Mouse (Mus musculus): ENCODE measurements around the gene Elf5. TPM values are rescaled to one million over a fixed set of nuclear protein-coding genes. Genes with fewer than 3 reads are reported as not detected.

Elf5 gene
- polyA plus RNA-seq, 1 experiment from 2014 or later: 2.0 TPM

DNA sequence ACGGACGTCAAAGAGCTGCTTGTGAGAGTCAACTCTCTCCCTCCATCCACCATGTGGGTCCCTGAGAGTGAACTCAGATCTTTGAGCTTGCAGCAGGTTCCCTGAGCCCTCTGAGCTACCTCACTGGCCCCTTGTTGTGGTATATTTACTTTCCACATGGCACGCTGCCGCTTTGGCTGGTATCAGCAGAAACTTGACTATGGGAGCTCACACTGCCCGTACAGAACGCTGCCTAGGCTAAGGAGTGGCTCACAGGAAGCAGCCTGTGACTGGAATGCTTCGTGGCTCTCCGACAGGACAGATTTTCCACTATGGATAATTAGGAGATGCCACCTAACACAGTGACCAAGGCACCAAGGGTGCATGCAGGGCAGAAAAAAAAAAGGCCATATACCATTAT lies 49.7 kb downstream of the Elf5 start:
- Histone ChIP-seq H3K4me3 (replicated peaks) (no peak overlapping the region), H3K27me3 (replicated peaks) (no peaks in the 10 kb centered on the region), H3K27ac (peak overlapping the region; percentile 48; the same call in 1 of the 2 replicates), H3K9me3 (no peaks in the 10 kb centered on the region), H3K4me1 (peaks cover 4% of the 10 kb centered on the region), H3K36me3 (peaks cover 31% of the 10 kb centered on the region), H3K9ac (no peak overlapping the region), H3K4me2 (no peak overlapping the region)
- WGBS: 70% methylated on average over 8 of the region's 8 CpGs
- no peak for ATAC-seq (ENCODE audit: insufficient read depth, low FRiP score, low read depth)

DNA sequence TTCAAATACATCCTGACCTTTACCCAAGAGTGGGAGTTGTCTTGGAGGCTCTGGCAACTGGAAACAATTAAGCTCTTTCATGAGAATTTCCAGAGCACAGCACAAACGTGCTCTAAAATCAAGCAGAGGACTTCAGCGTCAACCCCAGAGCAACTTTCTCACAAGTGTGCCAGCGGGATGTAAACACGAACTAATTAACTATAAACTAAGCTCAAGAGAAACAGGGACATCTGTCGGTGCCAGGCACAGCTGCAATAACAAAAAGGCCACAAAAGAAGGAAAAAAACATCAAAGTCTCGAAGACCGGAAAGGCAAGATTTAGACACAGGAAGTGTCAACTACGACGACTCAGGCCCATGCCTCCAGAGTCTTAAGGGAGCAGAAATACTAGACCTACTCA lies 50.3 kb downstream of the Elf5 start:
- WGBS: 31% methylated on average over 9 of the region's 9 CpGs
- Histone ChIP-seq H3K4me3 (replicated peaks) (no peak overlapping the region), H3K4me1 (peaks cover 4% of the 10 kb centered on the region), H3K36me3 (peaks cover 30% of the 10 kb centered on the region), H3K9me3 (no peaks in the 10 kb centered on the region), H3K27ac (peak overlapping the region; percentile 57; the same call in 1 of the 2 replicates), H3K4me2 (no peak overlapping the region), H3K9ac (no peak overlapping the region), H3K27me3 (replicated peaks) (no peaks in the 10 kb centered on the region)
- ATAC-seq (ENCODE audit: insufficient read depth, low FRiP score, low read depth): no peak

DNA sequence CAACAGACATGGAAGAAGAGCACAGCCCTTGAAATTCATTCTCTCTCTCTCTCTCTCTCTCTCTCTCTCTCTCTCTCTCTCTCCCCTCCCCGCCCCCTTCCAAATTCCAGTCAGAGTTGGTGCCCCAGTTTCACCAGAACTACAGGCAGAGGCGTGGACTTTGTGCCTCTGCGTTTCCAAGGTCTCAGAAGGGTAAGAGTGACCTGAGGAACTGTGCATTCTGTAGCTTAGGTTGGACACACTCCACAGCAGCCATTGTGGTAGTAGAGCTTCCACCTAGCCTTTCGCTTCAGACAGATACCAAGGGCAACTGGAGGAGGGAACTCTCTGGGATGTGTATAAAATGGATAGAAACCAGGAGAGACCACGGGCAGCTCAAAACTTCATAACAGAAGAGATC lies 51.3 kb downstream of the Elf5 start:
- H3K9ac ChIP-seq: no peak overlapping the region
- no peak overlapping the region for H3K27ac ChIP-seq
- no peaks in the 10 kb centered on the region for H3K27me3 ChIP-seq (replicated peaks)
- WGBS: 93% methylated on average over 5 of the region's 5 CpGs
- H3K36me3 ChIP-seq: peaks cover 30% of the 10 kb centered on the region
- ATAC-seq (ENCODE audit: insufficient read depth, low FRiP score, low read depth): no peak
- H3K4me2 ChIP-seq: no peak overlapping the region
- peaks cover 9% of the 10 kb centered on the region for H3K4me1 ChIP-seq
- H3K4me3 ChIP-seq (replicated peaks): no peak overlapping the region
- no peaks in the 10 kb centered on the region for H3K9me3 ChIP-seq

DNA sequence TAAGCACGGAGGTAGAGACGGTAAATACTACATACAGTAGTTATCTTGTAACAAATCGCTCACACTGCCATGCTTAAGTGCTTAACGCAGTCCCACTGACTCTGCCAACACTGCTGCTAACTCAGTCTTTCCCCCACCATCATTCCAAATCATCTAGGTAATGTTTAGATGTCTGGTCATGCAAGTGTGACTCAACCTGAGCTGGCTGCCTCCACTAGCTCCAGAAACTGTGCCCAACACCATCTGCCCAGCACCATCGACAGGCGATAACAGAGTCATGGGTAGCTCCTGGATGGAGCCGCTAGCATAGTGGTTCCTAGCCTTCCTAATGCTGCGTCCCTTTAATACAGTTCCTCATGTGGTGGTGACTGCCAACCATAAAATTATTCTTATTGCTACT lies 53.0 kb downstream of the Elf5 start:
- peaks cover 9% of the 10 kb centered on the region for H3K4me1 ChIP-seq
- no peaks in the 10 kb centered on the region for H3K9me3 ChIP-seq
- H3K36me3 ChIP-seq: peaks cover 23% of the 10 kb centered on the region
- no peak overlapping the region for H3K4me3 ChIP-seq (replicated peaks)
- no peak overlapping the region for H3K4me2 ChIP-seq
- ATAC-seq (ENCODE audit: insufficient read depth, low FRiP score, low read depth): no peak
- 96% methylated on average over 8 of the region's 8 CpGs for WGBS
- H3K27me3 ChIP-seq (replicated peaks): no peaks in the 10 kb centered on the region
- H3K9ac ChIP-seq: no peak overlapping the region
- no peak overlapping the region for H3K27ac ChIP-seq

DNA sequence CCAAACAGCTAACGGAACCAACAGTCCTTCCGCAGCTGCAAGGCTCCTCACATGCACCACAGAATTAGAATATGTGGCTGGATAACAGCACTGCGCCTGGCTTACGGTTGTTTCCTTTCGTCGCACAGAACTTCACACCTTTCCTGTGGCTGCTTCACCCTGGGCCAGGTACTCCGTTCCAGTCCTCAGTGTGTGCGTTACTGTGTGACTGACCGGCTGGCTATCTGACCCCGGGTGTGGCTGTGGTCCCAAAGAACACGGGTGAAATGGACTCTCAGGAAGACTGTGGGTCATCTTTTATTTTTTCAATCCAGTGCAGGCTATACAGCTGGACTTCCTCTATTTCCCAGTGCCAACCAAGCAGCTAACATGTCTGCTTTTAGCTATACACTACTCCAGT lies 53.9 kb downstream of the Elf5 start:
- no peak for ATAC-seq (ENCODE audit: insufficient read depth, low FRiP score, low read depth)
- Histone ChIP-seq H3K27ac (no peak overlapping the region), H3K4me2 (no peak overlapping the region), H3K4me1 (peaks cover 9% of the 10 kb centered on the region), H3K4me3 (replicated peaks) (no peak overlapping the region), H3K27me3 (replicated peaks) (no peaks in the 10 kb centered on the region), H3K9ac (no peak overlapping the region), H3K36me3 (peaks cover 21% of the 10 kb centered on the region), H3K9me3 (no peaks in the 10 kb centered on the region)
- 93% methylated on average over 11 of the region's 11 CpGs for WGBS

DNA sequence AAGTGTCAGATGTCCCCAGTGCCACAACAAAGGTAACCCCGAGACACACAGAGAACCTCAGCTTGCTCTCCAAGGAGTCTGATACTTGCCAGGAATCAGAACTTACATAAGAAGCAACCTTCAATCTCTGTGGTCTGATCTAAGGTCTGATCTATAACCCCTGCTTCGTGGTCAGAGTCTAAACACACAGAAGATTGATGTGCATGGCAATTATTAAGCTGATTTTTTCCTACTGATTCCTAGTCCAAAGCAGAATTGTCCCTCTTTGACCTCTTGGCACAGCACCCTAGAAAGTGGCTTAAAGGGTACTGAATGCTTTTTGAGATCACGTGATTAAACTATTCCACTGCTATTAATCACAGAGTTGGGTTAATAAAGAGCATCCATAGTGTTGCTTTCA lies 54.8 kb downstream of the Elf5 start:
- WGBS: 72% methylated on average over 3 of the region's 3 CpGs
- H3K9me3 ChIP-seq: no peaks in the 10 kb centered on the region
- no peak overlapping the region for H3K4me3 ChIP-seq (replicated peaks)
- ATAC-seq (ENCODE audit: insufficient read depth, low FRiP score, low read depth): no peak
- H3K27ac ChIP-seq: no peak overlapping the region
- H3K4me2 ChIP-seq: no peak overlapping the region
- H3K9ac ChIP-seq: no peak overlapping the region
- peaks cover 7% of the 10 kb centered on the region for H3K4me1 ChIP-seq
- peaks cover 23% of the 10 kb centered on the region for H3K36me3 ChIP-seq
- H3K27me3 ChIP-seq (replicated peaks): no peaks in the 10 kb centered on the region

DNA sequence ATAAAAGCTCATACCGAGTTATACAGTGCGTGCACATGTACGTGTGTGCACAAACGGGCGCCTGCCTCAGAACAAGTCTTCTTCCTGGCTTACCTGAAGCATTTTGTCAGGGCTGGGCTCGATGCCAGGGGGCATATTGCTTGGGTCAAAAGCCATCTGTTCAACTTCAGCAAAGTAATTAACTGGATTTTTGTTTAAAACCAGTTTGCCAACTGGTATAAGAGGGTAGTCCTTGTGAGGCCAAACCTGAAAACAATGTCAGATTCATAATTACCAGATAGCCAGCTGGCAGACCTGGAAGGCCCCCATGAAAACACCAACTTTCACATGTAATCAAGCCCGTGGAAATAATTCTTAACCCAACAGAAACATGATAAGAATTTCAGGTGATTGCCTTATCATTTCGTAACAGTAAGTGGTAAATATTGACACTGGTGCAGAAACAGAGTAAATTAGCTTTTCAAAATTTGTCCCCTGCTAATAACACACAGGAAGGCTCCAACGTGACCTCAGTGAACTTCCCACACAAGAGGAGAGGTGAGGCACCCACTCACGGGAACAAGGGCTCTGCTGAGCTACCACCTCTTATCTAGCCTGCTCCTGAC lies 55.6 kb downstream of the Elf5 start:
- WGBS: 52% methylated on average over 10 of the region's 10 CpGs
- peak; percentile 86 for ATAC-seq (ENCODE audit: insufficient read depth, low FRiP score, low read depth)
- peaks cover 20% of the 10 kb centered on the region for H3K36me3 ChIP-seq

DNA sequence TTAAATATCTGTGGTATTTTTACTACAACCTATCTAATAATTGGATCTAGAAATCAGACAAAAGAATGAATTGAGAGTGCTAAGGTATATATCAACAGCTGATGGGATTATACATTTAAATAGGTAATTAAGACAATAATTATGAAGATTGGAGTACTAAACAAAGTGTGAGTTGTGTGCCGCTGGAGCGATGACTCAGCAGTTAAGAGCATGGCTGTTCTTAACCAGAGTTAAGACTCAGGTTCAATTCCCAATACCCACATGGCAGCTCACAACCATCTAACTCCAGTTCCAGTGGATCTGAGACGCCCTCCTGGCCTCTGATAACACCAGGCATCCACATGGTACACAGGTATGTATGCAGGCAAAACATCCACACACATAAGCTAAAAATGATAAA lies 61.9 kb downstream of the Elf5 start:
- no peak overlapping the region for H3K4me3 ChIP-seq (replicated peaks)
- no peak overlapping the region for H3K27ac ChIP-seq
- no peak for ATAC-seq (ENCODE audit: insufficient read depth, low FRiP score, low read depth)
- no peaks in the 10 kb centered on the region for H3K9me3 ChIP-seq
- H3K27me3 ChIP-seq (replicated peaks): no peaks in the 10 kb centered on the region
- WGBS: 86% methylated on average over 3 of the region's 3 CpGs
- H3K4me1 ChIP-seq: no peaks in the 10 kb centered on the region
- H3K9ac ChIP-seq: no peak overlapping the region
- H3K36me3 ChIP-seq: peaks cover 36% of the 10 kb centered on the region
- H3K4me2 ChIP-seq: no peak overlapping the region

More for the DNA sequence above, 55.6 kb downstream of the Elf5 start:
- Histone ChIP-seq H3K4me3 (replicated peaks) (no peak overlapping the region), H3K4me1 (peaks cover 5% of the 10 kb centered on the region; the same call in 1 of the 2 replicates), H3K4me2 (no peak overlapping the region), H3K9ac (no peak overlapping the region), H3K27me3 (replicated peaks) (no peaks in the 10 kb centered on the region), H3K27ac (peak overlapping the region; percentile 61), H3K9me3 (no peaks in the 10 kb centered on the region)

DNA sequence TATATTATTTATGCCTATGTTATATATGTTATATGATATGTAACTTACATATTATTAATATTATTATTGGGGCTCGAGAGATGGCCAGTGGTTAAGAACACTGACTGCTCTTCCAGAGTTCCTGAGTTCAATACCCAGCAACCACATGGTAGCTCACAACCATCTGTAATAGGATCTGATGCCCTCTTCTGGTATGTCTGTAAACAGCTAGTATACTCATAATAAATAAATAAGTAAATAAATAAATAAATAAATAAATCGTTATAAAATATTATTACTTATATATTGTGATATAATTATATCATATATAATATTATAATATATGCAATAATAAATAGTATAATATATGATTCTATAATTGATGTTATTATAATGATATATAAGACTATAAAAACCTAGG lies 64.7 kb downstream of the Elf5 start:
- Histone ChIP-seq H3K4me3 (replicated peaks) (no peak overlapping the region), H3K36me3 (peaks cover 25% of the 10 kb centered on the region), H3K9me3 (no peaks in the 10 kb centered on the region), H3K27ac (no peak overlapping the region), H3K27me3 (replicated peaks) (no peaks in the 10 kb centered on the region), H3K9ac (no peak overlapping the region), H3K4me1 (no peaks in the 10 kb centered on the region), H3K4me2 (no peak overlapping the region)
- WGBS: 91% methylated on average over 2 of the region's 2 CpGs
- ATAC-seq (ENCODE audit: insufficient read depth, low FRiP score, low read depth): no peak

DNA sequence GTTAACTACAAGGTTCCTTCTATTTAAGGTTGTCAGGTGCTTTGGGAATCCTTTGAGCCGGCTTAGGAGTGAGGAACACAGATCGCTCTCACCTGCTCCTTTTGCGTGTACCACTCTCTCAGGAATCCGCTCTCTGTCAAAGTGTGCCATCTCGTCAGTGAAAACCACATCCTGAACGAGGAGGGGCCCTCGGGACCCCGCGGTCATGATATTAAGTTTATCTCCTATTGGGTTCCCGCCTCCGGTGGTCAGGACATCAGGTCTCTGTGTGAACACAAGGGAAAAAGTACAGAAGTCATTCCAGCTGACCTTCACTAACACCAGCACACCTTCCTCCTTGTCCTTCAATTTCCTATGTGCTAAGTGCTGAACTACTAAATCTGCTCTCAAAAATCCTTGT lies 65.2 kb downstream of the Elf5 start:
- WGBS: 78% methylated on average over 11 of the region's 11 CpGs

DNA sequence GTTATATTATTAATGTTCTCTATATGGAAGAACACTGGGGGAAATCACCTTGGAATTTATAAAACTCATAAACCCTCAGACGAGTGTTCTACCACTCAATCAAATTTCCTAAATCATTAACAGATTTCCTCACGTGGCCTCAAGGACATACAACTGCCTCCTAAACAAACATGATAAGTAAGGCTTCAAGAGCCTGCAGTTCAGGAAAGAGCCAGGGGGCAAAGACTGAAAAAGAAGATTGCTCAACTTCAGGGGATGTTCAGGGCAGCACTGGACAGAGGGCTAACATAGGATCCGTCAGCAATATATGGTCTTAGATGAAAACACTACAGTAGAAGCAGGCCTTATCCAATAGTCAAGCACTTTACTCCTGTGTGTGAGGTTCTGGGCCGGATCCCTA lies 66.0 kb downstream of the Elf5 start:
- Histone ChIP-seq H3K4me3 (replicated peaks) (no peak overlapping the region), H3K9me3 (no peaks in the 10 kb centered on the region), H3K27ac (no peak overlapping the region), H3K27me3 (replicated peaks) (no peaks in the 10 kb centered on the region), H3K4me2 (no peak overlapping the region), H3K4me1 (no peaks in the 10 kb centered on the region), H3K9ac (no peak overlapping the region), H3K36me3 (peaks cover 24% of the 10 kb centered on the region)
- 69% methylated on average over 4 of the region's 4 CpGs for WGBS
- ATAC-seq (ENCODE audit: insufficient read depth, low FRiP score, low read depth): 0 out of 2 replicates have a peak, but pooled peaks have one; percentile 36

More for the DNA sequence above, 65.2 kb downstream of the Elf5 start:
- H3K27me3 ChIP-seq (replicated peaks): no peaks in the 10 kb centered on the region
- H3K27ac ChIP-seq: no peak overlapping the region
- ATAC-seq (ENCODE audit: insufficient read depth, low FRiP score, low read depth): no peak
- H3K9ac ChIP-seq: no peak overlapping the region
- no peak overlapping the region for H3K4me3 ChIP-seq (replicated peaks)
- no peaks in the 10 kb centered on the region for H3K4me1 ChIP-seq
- H3K9me3 ChIP-seq: no peaks in the 10 kb centered on the region
- H3K4me2 ChIP-seq: no peak overlapping the region
- peaks cover 25% of the 10 kb centered on the region for H3K36me3 ChIP-seq

DNA sequence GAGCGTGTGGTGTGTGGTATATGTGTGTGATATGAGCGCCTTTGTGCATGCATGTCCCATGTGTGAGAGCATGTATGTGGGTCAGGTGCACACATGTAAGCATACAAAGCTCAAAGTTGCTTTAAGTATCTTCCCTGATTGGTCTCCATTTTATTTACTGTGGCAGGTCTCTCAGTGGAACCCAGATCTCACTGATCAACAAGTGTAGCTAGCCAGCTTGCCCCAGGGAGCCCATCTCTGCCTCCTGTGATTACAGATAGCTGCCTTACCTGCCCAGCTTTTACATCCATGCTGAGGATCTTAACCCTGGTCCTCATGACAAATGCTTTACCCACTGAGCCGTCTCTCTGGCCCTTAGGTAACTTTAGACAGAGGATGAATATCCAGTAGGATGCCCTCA lies 66.8 kb downstream of the Elf5 start:
- no peak for ATAC-seq (ENCODE audit: insufficient read depth, low FRiP score, low read depth)
- peaks cover 20% of the 10 kb centered on the region for H3K36me3 ChIP-seq
- no peak overlapping the region for H3K27ac ChIP-seq
- H3K4me3 ChIP-seq (replicated peaks): no peak overlapping the region
- H3K4me1 ChIP-seq: no peaks in the 10 kb centered on the region
- WGBS: 94% methylated on average over 3 of the region's 3 CpGs
- H3K4me2 ChIP-seq: no peak overlapping the region
- H3K9ac ChIP-seq: no peak overlapping the region
- H3K27me3 ChIP-seq (replicated peaks): no peaks in the 10 kb centered on the region
- no peaks in the 10 kb centered on the region for H3K9me3 ChIP-seq

DNA sequence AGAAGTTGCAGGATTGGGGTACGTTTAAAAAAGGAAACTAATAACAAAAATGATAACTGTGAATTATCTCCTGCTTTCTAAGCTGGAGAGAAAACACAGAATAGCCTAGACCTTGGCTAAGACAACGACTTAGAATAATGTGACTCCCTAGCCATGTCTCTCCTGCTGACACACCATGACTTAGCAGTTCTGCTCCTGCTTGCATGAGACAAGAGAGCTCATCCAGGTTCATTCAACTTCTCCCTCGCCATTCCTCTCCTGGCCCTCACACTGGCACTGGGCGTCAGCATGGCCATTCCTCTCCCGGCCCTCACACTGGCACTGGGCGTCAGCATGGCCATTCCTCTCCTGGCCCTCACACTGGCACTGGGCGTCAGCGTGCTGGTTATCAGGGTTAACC lies 68.8 kb downstream of the Elf5 start:
- H3K27me3 ChIP-seq (replicated peaks): no peaks in the 10 kb centered on the region
- H3K9ac ChIP-seq: no peak overlapping the region
- H3K36me3 ChIP-seq: peaks cover 6% of the 10 kb centered on the region; the same call in 1 of the 2 replicates
- no peak overlapping the region for H3K27ac ChIP-seq
- H3K4me1 ChIP-seq: 0 out of 2 replicates have a peak, but pooled peaks cover 6% of the 10 kb centered on the region
- no peak for ATAC-seq (ENCODE audit: insufficient read depth, low FRiP score, low read depth)
- WGBS: 86% methylated on average over 8 of the region's 8 CpGs
- no peak overlapping the region for H3K4me2 ChIP-seq
- H3K9me3 ChIP-seq: no peaks in the 10 kb centered on the region
- H3K4me3 ChIP-seq (replicated peaks): no peak overlapping the region

Measured in stomach, embryonic 15.5 days (tissue).